Mouse (Mus musculus): ENCODE data around the gene Polr3gl.
A peak's percentile ranks its signal among the peaks of the same experiment; 100 is the strongest.

DNA sequence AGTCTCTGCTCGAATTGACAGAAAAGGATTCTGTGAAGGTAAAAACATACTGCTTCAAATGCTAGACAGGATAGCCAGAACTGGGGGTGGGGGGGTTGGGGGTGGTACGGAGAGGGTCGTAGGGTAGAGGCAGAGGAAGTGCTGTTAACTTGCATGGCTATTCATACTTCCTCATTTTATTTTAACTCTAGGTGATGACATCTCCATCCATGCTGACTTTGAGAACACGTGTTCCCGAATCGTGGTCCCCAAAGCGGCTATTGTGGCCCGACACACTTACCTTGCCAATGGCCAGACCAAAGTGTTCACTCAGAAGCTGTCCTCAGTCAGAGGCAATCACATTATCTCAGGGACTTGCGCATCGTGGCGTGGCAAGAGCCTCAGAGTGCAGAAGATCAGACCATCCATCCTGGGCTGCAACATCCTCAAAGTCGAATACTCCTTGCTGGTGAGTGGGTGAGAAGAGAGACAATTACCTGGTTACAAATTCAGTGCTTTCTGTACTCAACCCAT is 34.5 kb downstream of the Polr3gl start:
- TF ChIP-seq CTCF (IDR thresholded peaks at IDR 0.05; ENCODE audit: low read depth, low read length) (no peak), POLR2A (IDR thresholded peaks at IDR 0.05; ENCODE audit: extremely low read depth, insufficient read depth, low read length) (0 out of 2 replicates have a peak, but pooled peaks have one; percentile 7)

All from liver, adult 2 months (tissue).